Mouse (Mus musculus) embryonic facial prominence, embryonic 12.5 days (tissue): ENCODE measurements around the gene Gm9964. TPM values are rescaled to one million over a fixed set of nuclear protein-coding genes. Genes with fewer than 3 reads are reported as not detected.

Source experiments
- ATAC-seq: fragments of 200-750 bp; cut with Nextera tagmentation; 2 replicates; pipeline ENCODE4 v1.8.0; 2017; ENCODE audit not compliant: insufficient number of reproducible peaks, insufficient read depth, low FRiP score, low TSS enrichment
- H3K27ac ChIP-seq: fragments of 300-500 bp; sonication (generic); 2 replicates; pipeline ENCODE4 v1.5.1; 2016; ENCODE audit warnings: mild to moderate bottlenecking
- H3K27me3 ChIP-seq: fragments of 300-500 bp; sonication (generic); 2 replicates; pipeline ENCODE4 v1.6.1; 2016; ENCODE audit warnings: mild to moderate bottlenecking, moderate library complexity
- H3K36me3 ChIP-seq: fragments of 300-500 bp; sonication (generic); 2 replicates; pipeline ENCODE4 v1.6.1; 2016; ENCODE audit warnings: mild to moderate bottlenecking
- H3K4me1 ChIP-seq: fragments of 300-500 bp; sonication (generic); 2 replicates; pipeline ENCODE4 v1.6.1; 2016
- H3K4me2 ChIP-seq: fragments of 300-500 bp; sonication (generic); replicated peaks from 2 replicates; pipeline ENCODE4 v1.6.1; 2016; ENCODE audit warnings: mild to moderate bottlenecking, moderate library complexity
- H3K4me3 ChIP-seq: fragments of 300-500 bp; sonication (generic); 2 replicates; pipeline ENCODE4 v1.5.1; 2016; ENCODE audit warnings: mild to moderate bottlenecking
- H3K9ac ChIP-seq: fragments of 300-500 bp; sonication (generic); 2 replicates; pipeline ENCODE4 v1.6.1; 2016; ENCODE audit warnings: mild to moderate bottlenecking, moderate library complexity
- H3K9me3 ChIP-seq: fragments of 300-500 bp; sonication (generic); 2 replicates; pipeline ENCODE4 v1.6.1; 2016; ENCODE audit warnings: mild to moderate bottlenecking, moderate library complexity
- WGBS: fragments of 180-500 bp; shearing (Covaris S2); methylation state at CpG from one replicate; pipeline ENCODE4 v1.1.7; 2016; 5-methylcytosine and 5-hydroxymethylcytosine counted together
- polyA plus RNA-seq: library from polyadenylated mRNA; unstranded; fragments of >200 nt; fragmentation: Nextera tagmentation; extraction: Ambion mirVana; gene quantifications from 2 replicates; pipeline ENCODE4 v1.2.1, GENCODE M21; 2016

Gene Gm9964
- polyA plus RNA-seq, 1 experiment from 2014 or later, result not detected

DNA sequence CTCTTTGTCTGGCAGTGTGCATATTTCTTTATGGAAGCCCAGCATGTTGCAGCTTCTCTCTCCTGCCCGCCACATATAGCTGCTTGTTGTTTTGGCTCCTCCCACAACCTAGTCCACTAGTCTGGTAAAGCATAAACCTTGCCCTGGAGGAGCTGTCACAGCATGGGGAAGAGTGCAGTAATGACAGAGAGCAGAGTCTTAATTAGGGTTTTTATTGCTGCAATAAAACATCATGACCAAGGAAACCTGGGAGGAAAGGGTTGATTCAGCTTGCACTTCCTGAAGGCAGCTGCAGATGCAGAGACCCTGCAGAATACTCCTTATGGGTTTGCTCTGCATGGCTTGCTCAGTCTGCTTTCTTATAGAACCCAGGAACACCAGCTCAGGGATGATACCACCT is 2.7 kb downstream of the Gm9964 start:
- Histone ChIP-seq H3K36me3 (no peaks in the 10 kb centered on the region), H3K4me2 (no peak overlapping the region), H3K9me3 (no peaks in the 10 kb centered on the region), H3K27me3 (no peaks in the 10 kb centered on the region), H3K27ac (no peak overlapping the region), H3K4me3 (no peak overlapping the region), H3K9ac (no peak overlapping the region), H3K4me1 (no peaks in the 10 kb centered on the region)
- no peak for ATAC-seq
- 48% methylated on average over 1 of the region's 1 CpGs for WGBS

DNA sequence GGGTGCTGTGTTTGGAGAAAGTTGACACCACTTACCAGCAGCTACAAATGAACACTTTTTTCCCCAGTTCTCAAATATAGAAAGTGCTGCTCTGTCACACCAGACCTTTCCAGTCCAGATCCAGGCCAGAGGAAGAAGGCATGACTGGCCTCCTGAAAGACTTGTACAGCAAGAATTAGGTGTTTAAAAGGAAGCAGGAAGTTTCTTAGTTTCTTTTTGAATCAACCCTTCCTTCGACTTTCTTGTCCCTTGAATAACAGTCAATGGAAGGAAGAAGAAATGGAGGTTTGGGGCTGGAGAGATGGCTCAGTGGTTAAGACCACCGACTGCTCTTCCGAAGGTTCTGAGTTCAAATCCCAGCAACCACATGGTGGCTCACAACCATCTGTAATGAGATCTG is 3.7 kb downstream of the Gm9964 start:
- Histone ChIP-seq H3K4me2 (no peak overlapping the region), H3K9ac (no peak overlapping the region), H3K9me3 (no peaks in the 10 kb centered on the region), H3K27ac (no peak overlapping the region), H3K4me3 (no peak overlapping the region), H3K27me3 (no peaks in the 10 kb centered on the region), H3K4me1 (no peaks in the 10 kb centered on the region), H3K36me3 (no peaks in the 10 kb centered on the region)
- no peak for ATAC-seq
- WGBS, result 82% methylated on average over 3 of the region's 3 CpGs

DNA sequence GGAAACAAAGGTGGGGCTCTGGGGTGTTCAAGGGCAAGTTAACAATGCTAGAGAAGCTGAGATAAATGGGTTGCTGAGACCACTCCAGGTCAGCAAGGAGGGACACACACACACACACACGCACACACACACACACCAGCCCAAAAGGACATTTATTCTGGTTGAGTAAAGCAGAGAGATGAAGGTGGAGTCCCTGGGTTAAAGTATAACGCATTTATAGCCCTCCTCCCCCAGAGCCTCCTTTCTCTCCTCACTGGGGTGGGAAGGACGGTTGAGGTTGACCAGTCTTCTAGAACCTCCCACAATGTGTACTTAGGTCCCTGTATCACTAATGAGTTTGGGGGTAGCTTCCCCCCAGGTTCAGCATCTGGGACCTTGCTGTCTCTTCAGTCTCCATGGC is 4.6 kb downstream of the Gm9964 start:
- 91% methylated on average over 3 of the region's 3 CpGs for WGBS

GRCm38 (mm10) chr11:79291651-79292050 is 5.1 kb downstream of the Gm9964 start:
- no peaks in the 10 kb centered on the region for H3K27me3 ChIP-seq
- no peak overlapping the region for H3K27ac ChIP-seq

More for the DNA sequence above, 4.6 kb downstream of the Gm9964 start:
- Histone ChIP-seq H3K9me3 (no peaks in the 10 kb centered on the region), H3K36me3 (no peaks in the 10 kb centered on the region), H3K4me1 (peaks cover 3% of the 10 kb centered on the region; the same call in 1 of the 2 replicates), H3K4me3 (no peak overlapping the region), H3K27ac (no peak overlapping the region), H3K4me2 (no peak overlapping the region), H3K9ac (no peak overlapping the region), H3K27me3 (no peaks in the 10 kb centered on the region)
- ATAC-seq, result no peak

DNA sequence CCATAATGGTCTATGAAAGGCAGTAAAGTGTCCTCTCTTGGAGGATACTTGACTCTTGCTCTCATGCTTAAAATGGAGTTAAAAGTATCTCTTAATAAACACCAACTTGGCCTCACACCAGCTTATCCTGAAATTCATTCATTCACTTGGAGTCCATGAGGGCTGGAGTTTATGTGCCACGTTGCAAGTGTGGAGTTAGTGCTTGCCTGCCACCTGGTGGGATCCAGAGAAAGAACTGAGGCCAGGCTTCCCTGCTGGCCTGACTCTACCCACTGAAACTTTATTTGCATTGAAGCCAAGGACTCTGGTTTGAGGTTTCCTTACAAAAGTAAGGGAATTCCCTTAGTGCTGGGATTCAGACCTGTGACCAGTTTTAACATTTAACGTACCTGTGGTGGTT is 6.2 kb downstream of the Gm9964 start:
- no peak overlapping the region for H3K9ac ChIP-seq
- no peaks in the 10 kb centered on the region for H3K9me3 ChIP-seq
- H3K27ac ChIP-seq, result no peak overlapping the region
- WGBS, result 46% methylated on average over 2 of the region's 2 CpGs
- peaks cover 3% of the 10 kb centered on the region; the same call in 1 of the 2 replicates for H3K4me1 ChIP-seq
- no peaks in the 10 kb centered on the region for H3K36me3 ChIP-seq
- no peaks in the 10 kb centered on the region for H3K27me3 ChIP-seq
- no peak for ATAC-seq
- no peak overlapping the region for H3K4me3 ChIP-seq
- H3K4me2 ChIP-seq, result no peak overlapping the region

More at GRCm38 (mm10) chr11:79291651-79292050, 5.1 kb downstream of the Gm9964 start:
- WGBS, result 59% methylated on average over 5 of the region's 5 CpGs
- no peak for ATAC-seq
- Histone ChIP-seq H3K4me1 (peaks cover 3% of the 10 kb centered on the region; the same call in 1 of the 2 replicates), H3K4me2 (no peak overlapping the region), H3K36me3 (no peaks in the 10 kb centered on the region), H3K9me3 (no peaks in the 10 kb centered on the region), H3K9ac (no peak overlapping the region), H3K4me3 (no peak overlapping the region)

GRCm38 (mm10) chr11:79288913-79289640 is 7.6 kb downstream of the Gm9964 start:
- Histone ChIP-seq H3K4me3 (no peak overlapping the region), H3K4me1 (peaks cover 3% of the 10 kb centered on the region; the same call in 1 of the 2 replicates), H3K27me3 (no peaks in the 10 kb centered on the region), H3K9me3 (peaks cover 2% of the 10 kb centered on the region; the same call in 1 of the 2 replicates), H3K27ac (no peak overlapping the region), H3K9ac (no peak overlapping the region), H3K36me3 (no peaks in the 10 kb centered on the region), H3K4me2 (no peak overlapping the region)
- no peak for ATAC-seq
- WGBS, result 75% methylated on average over 5 of the region's 5 CpGs

DNA sequence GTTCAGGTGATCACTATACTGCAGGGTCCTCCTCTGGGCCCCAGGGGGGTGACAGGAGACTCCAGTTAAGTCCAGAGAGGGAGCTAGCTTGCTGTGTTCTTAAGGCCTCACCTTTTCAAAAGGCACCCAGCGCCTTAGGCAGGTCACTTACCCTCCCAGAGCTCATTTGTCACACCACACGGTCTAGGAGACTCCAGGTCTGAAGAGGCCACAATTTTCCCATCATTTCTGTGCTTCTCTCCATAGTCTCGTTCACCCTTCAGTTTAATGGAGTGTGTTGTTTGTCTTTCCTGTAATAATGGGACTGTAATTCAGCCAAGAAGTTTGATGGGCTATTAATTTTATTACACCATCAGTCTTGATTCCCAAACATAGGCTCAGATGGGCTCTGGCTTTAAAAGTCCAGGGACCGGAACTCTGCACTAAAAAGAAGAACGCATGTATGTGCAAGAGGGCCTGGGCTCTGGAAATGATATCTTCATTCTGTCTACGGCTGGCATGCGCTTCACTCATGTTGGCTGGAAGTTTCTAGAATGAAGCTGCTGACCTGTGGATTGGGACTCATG is 8.3 kb downstream of the Gm9964 start:
- peaks cover 3% of the 10 kb centered on the region; the same call in 1 of the 2 replicates for H3K9me3 ChIP-seq
- no peak overlapping the region for H3K27ac ChIP-seq
- H3K4me3 ChIP-seq, result no peak overlapping the region
- no peaks in the 10 kb centered on the region for H3K27me3 ChIP-seq
- no peak for ATAC-seq
- no peak overlapping the region for H3K9ac ChIP-seq
- no peak overlapping the region for H3K4me2 ChIP-seq
- H3K36me3 ChIP-seq, result no peaks in the 10 kb centered on the region
- WGBS, result 73% methylated on average over 7 of the region's 7 CpGs
- peaks cover 3% of the 10 kb centered on the region; the same call in 1 of the 2 replicates for H3K4me1 ChIP-seq

DNA sequence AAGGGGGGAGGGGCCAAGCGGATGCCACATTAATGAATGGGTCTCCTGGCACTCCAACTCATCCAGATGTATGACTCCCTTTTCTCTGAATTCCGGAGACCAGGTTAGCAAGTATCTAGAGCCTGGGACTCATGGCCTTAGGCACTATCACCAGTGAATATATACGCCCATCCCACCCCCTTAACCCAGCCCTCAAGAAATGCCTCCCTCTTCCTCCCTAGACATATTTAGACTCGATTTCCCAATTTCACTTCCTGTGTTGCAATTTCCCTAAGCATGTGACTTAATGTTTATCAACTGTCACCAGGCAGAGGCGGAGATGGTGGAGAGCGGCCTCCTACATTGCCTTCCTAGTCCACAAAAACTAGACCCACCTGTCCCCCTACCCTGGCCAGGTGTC is 9.3 kb downstream of the Gm9964 start:
- H3K4me1 ChIP-seq, result peaks cover 3% of the 10 kb centered on the region; the same call in 1 of the 2 replicates
- no peak overlapping the region for H3K9ac ChIP-seq
- no peak overlapping the region for H3K4me2 ChIP-seq
- H3K9me3 ChIP-seq, result peaks cover 3% of the 10 kb centered on the region; the same call in 1 of the 2 replicates
- no peaks in the 10 kb centered on the region for H3K27me3 ChIP-seq
- ATAC-seq, result no peak
- H3K4me3 ChIP-seq, result no peak overlapping the region
- H3K27ac ChIP-seq, result no peak overlapping the region
- WGBS, result 65% methylated on average over 6 of the region's 6 CpGs
- H3K36me3 ChIP-seq, result no peaks in the 10 kb centered on the region

DNA sequence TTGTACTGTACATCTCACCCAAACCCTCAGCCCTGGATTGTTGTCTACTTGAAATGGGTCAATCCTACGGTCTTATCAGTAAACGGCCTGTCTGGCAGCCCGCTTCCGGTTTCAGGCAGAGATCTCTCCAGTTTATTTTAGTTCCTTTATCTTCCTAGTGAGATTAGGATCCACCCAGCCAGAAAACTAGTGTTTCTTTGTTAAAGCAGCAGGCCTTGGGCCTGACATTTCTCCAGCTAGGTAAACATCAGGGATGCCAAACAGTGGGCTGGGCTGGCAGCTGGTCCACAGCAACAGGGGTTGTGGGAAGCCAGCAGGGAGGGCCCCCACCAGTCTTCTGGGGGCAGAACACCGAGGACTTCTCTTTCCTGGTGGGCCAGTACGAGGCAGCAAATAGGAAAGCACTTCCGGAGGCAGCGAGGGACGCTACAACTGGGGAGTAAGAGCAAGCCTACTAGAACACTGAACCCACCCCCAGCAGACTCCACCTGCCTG is 10.4 kb downstream of the Gm9964 start:
- no peak overlapping the region for H3K4me2 ChIP-seq
- H3K27me3 ChIP-seq, result no peaks in the 10 kb centered on the region
- no peak overlapping the region for H3K9ac ChIP-seq
- H3K4me1 ChIP-seq, result peaks cover 3% of the 10 kb centered on the region; the same call in 1 of the 2 replicates
- 84% methylated on average over 9 of the region's 9 CpGs for WGBS
- 0 out of 2 replicates have a peak overlapping the region, but pooled peaks have one; percentile 11 for H3K27ac ChIP-seq
- ATAC-seq, result no peak
- peaks cover 3% of the 10 kb centered on the region; the same call in 1 of the 2 replicates for H3K9me3 ChIP-seq
- H3K36me3 ChIP-seq, result no peaks in the 10 kb centered on the region
- H3K4me3 ChIP-seq, result no peak overlapping the region

- no peaks in the 10 kb centered on the region for H3K36me3 ChIP-seq
- no peaks in the 10 kb centered on the region for H3K27me3 ChIP-seq
- H3K4me2 ChIP-seq, result no peak overlapping the region
- no peak overlapping the region for H3K27ac ChIP-seq
- no peak overlapping the region for H3K4me3 ChIP-seq
- H3K4me1 ChIP-seq, result peaks cover 15% of the 10 kb centered on the region
- peaks cover 3% of the 10 kb centered on the region; the same call in 1 of the 2 replicates for H3K9me3 ChIP-seq
- no peak overlapping the region for H3K9ac ChIP-seq
- ATAC-seq, result no peak
- 95% methylated on average over 4 of the region's 4 CpGs for WGBS
Measured at GRCm38 (mm10) chr11:79283350-79284030, 13.2 kb downstream of the Gm9964 start.

GRCm38 (mm10) chr11:79281396-79281795 is 15.3 kb downstream of the Gm9964 start:
- H3K27me3 ChIP-seq, result no peaks in the 10 kb centered on the region
- no peak overlapping the region for H3K9ac ChIP-seq
- H3K4me1 ChIP-seq, result peaks cover 12% of the 10 kb centered on the region
- peaks cover 3% of the 10 kb centered on the region; the same call in 1 of the 2 replicates for H3K9me3 ChIP-seq
- H3K4me3 ChIP-seq, result no peak overlapping the region
- no peak for ATAC-seq
- 60% methylated on average over 5 of the region's 5 CpGs for WGBS
- no peak overlapping the region for H3K27ac ChIP-seq
- no peaks in the 10 kb centered on the region for H3K36me3 ChIP-seq
- H3K4me2 ChIP-seq, result no peak overlapping the region
